In the genomic region with DNA sequence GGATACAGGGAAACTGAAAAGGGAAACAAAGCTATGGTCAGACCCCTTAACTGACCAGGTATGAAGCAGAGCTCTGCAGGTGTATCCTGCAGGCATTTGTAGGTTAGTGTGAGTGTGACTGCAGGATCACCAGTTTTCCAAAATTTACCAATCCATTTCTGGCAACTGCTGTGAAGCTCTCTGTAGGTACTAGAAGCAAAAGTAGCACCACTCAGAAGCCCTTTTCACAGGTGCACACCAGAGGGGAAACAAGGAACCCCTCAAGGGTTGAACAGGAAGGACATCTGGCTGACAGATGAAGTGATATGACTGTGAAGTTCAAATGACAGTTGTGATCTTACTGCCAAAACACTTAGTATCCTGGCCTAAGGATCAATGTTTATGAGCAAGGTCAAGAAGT, we compare ENCODE assay signal across 20 mouse cellular contexts.
DNase-seq lines count a peak whose midpoint lies in the region; ATAC-seq lines count a peak whose summit lies in the region.
"Had no signal": no experiment of that assay in that cellular context is flagged by ENCODE, and none has a peak within 500 bp of the region (broad histone marks: within the 10 kb centered on the region; RNA-seq: fewer than 3 reads in every experiment).

No protein-coding gene starts in this region.

- no peaks in the 10 kb centered on the region for H3K27me3 ChIP-seq in splenic B cell, adult 2 months (ENCODE audit: control insufficient read depth, insufficient read depth, low read length, poor library complexity, severe bottlenecking)
- H3K27me3 ChIP-seq: embryonic facial prominence, embryonic 13.5 days; forebrain, embryonic 12.5 days; heart, embryonic 12.5 days; hindbrain, embryonic 15.5 days had no signal

- no peak for ATAC-seq in granulocyte monocyte progenitor cell, adult 5-6 weeks (replicated peaks; ENCODE audit: poor library complexity, severe bottlenecking)
- ATAC-seq: forebrain, embryonic 16.5 days had no signal

- peak; percentile 32 for DNase-seq in spleen, postnatal 36 days (ENCODE audit: low spot score in 2 of 2)
- no peak for DNase-seq in spleen, postnatal 14 days (ENCODE audit: low spot score in 2 of 2)
- DNase-seq in splenic B cell, adult 2 months (ENCODE audit: low read depth, low spot score) = peak; percentile 5
- peak; percentile 68 to 77 for DNase-seq in thymus, postnatal 10 days (ENCODE audit: low spot score in 2 of 2)
- peak; percentile 59 for DNase-seq in thymus, postnatal 4 days
- no peak for DNase-seq in embryo, embryonic 10 days (ENCODE audit: low spot score)
- DNase-seq in adrenal gland, postnatal 4 days (ENCODE audit: low spot score in 2 of 2) = no peak
- DNase-seq: adrenal gland, adult 8-10 months; cerebellum, adult 11-12 months; cerebellum, adult 9-10 months; cerebellum, postnatal 25 days; gastrocnemius, postnatal 10 days; heart, adult 2 months; heart, postnatal 36 days had no signal

- no peaks in the 10 kb centered on the region for H3K36me3 ChIP-seq in splenic B cell, adult 2 months (ENCODE audit: control insufficient read depth, insufficient read depth, low read length, poor library complexity, severe bottlenecking)
- H3K36me3 ChIP-seq: embryonic facial prominence, embryonic 13.5 days; forebrain, embryonic 12.5 days; heart, embryonic 12.5 days; hindbrain, embryonic 15.5 days had no signal

Comparison
In these comparisons a context has a peak if more than half of its experiments do, and no peak if none do; other contexts are left out.
1. DNase-seq: peak in spleen, postnatal 36 days (2 of 2), splenic B cell, adult 2 months (single experiment), thymus, postnatal 10 days (2 of 2) and thymus, postnatal 4 days (single experiment); none in spleen, postnatal 14 days (0 of 2), embryo, embryonic 10 days (single experiment) and adrenal gland, postnatal 4 days (0 of 2).